22 mouse cellular contexts compared by ENCODE assay signal in genomic region chr17:5497695-5498094, GRCm38 (mm10). TPM values are rescaled to one million over a fixed set of nuclear protein-coding genes. Genes with fewer than 3 reads are reported as not detected.
DNase-seq lines count a peak whose midpoint lies in the region; ATAC-seq and TF ChIP-seq lines count a peak whose summit lies in the region.
"Had no signal": no experiment of that assay in that cellular context is flagged by ENCODE, and none has a peak within 500 bp of the region (broad histone marks: within the 10 kb centered on the region; RNA-seq: fewer than 3 reads in every experiment).

No protein-coding gene starts in this region.

- peak; percentile 18; the same call in 1 of the 2 replicates for ATAC-seq in frontal cortex, adult (ENCODE audit: low TSS enrichment)
- ATAC-seq: hindbrain, embryonic 16.5 days; intestine, embryonic 15.5 days; lung, postnatal 0 days had no signal

- H3K4me3 ChIP-seq in bone marrow, adult 2 months (replicated peaks; ENCODE audit: control insufficient read depth, low read depth, low read length), result no peak overlapping the region
- peak overlapping the region; percentile 48 for H3K4me3 ChIP-seq in cerebellum, adult 2 months (replicated peaks; ENCODE audit: insufficient read depth, low read depth, low read length)
- H3K4me3 ChIP-seq: gastrocnemius, adult 2 months; heart, embryonic 10.5 days; intestine, embryonic 15.5 days; midbrain, embryonic 10.5 days; stomach, embryonic 15.5 days had no signal

- H3K27me3 ChIP-seq in cerebellum, adult 2 months (ENCODE audit: control insufficient read depth, insufficient read depth, low read length), result no peaks in the 10 kb centered on the region
- H3K27me3 ChIP-seq: intestine, embryonic 15.5 days had no signal

- WGBS in bone marrow, adult 2 months, result 91% methylated on average over 8 of the region's 8 CpGs
- 26% methylated on average over 8 of the region's 8 CpGs for WGBS in cerebellum, adult 2 months

- TF ChIP-seq CTCF in bone marrow, adult 2 months (IDR thresholded peaks at IDR 0.05; ENCODE audit: control insufficient read depth, insufficient read depth, low read length), result no peak
- no peak for TF ChIP-seq CTCF in cerebellum, adult 2 months (IDR thresholded peaks at IDR 0.05; ENCODE audit: borderline replicate concordance, insufficient read depth, low read depth, low read length)

- TF ChIP-seq POLR2A in bone marrow, adult 2 months (IDR thresholded peaks at IDR 0.05; ENCODE audit: borderline replicate concordance, control insufficient read depth, low read depth, low read length), result no peak
- no peak for TF ChIP-seq POLR2A in cerebellum, adult 2 months (IDR thresholded peaks at IDR 0.05; ENCODE audit: borderline replicate concordance, insufficient read depth, low read length)

- DNase-seq in frontal cortex, postnatal 25 days (ENCODE audit: low spot score in 2 of 2), result no peak
- DNase-seq in cerebellum, adult 2 months, result peak; percentile 60 to 86
- DNase-seq in cerebellum, postnatal 25 days, result peak; percentile 62 to 72
- DNase-seq in embryo, embryonic 10 days (ENCODE audit: low spot score), result no peak
- no peak for DNase-seq in testis, postnatal 10 days (ENCODE audit: low spot score)
- DNase-seq: adrenal gland, postnatal 10 days; gastrocnemius, adult 2 months; kidney, adult 8-10 months; kidney, postnatal 14 days; right cerebral cortex, adult 18-20 months; right cerebral cortex, postnatal 4 days; thymus, adult 18-20 months; thymus, postnatal 4 days had no signal

- peaks cover 2% of the 10 kb centered on the region for H3K4me1 ChIP-seq in bone marrow, adult 2 months (ENCODE audit: control insufficient read depth, insufficient read depth, low read length)
- peaks cover 11% of the 10 kb centered on the region for H3K4me1 ChIP-seq in cerebellum, adult 2 months (ENCODE audit: control insufficient read depth, insufficient read depth, low read length)

- peak overlapping the region; percentile 19; the same call in 1 of the 2 replicates for H3K27ac ChIP-seq in bone marrow, adult 2 months (ENCODE audit: control insufficient read depth, insufficient read depth, low read depth, low read length, poor library complexity)
- H3K27ac ChIP-seq in cerebellum, adult 2 months (ENCODE audit: insufficient read depth, low read length), result peak overlapping the region; percentile 64; the same call in 1 of the 2 replicates
- H3K27ac ChIP-seq: gastrocnemius, adult 2 months; heart, embryonic 10.5 days; intestine, embryonic 15.5 days; macrophage; midbrain, embryonic 10.5 days; stomach, embryonic 15.5 days had no signal

RNA-seq across cellular contexts. Expression of gene Zdhhc14, which starts 5.3 kb away (rescaled TPM):
- polyA plus RNA-seq in bone marrow, adult 2 months (2011; ENCODE audit: insufficient read depth, insufficient read length, low replicate concordance, missing spikeins), result 14.1 and 22.3 TPM in 2 replicates
- 24.8 and 26.0 TPM in 2 replicates for polyA plus RNA-seq in cerebellum, adult 2 months (2012; rRNA removed)

RNA-seq across cellular contexts. Expression of gene Tmem242, which starts 57.6 kb away (rescaled TPM):
- 22.8 and 33.6 TPM in 2 replicates for polyA plus RNA-seq in bone marrow, adult 2 months (2011; ENCODE audit: insufficient read depth, insufficient read length, low replicate concordance, missing spikeins)
- 45.2 and 52.3 TPM in 2 replicates for polyA plus RNA-seq in cerebellum, adult 2 months (2012; rRNA removed)

Comparison
In these comparisons a context has a peak if more than half of its experiments do, and no peak if none do; other contexts are left out.
1. DNase-seq: peak in cerebellum, adult 2 months (2 of 2) and cerebellum, postnatal 25 days (2 of 2); none in frontal cortex, postnatal 25 days (0 of 2), embryo, embryonic 10 days (single experiment) and testis, postnatal 10 days (single experiment).